Mouse (Mus musculus) left cerebral cortex, adult 11 months (tissue): ENCODE data around the gene Jarid2.

Experiments used
- DNase-seq: peaks from one replicate; pipeline ENCODE4 v3.0.0; 2022; ENCODE audit warnings: low spot score

Gene Jarid2

DNA sequence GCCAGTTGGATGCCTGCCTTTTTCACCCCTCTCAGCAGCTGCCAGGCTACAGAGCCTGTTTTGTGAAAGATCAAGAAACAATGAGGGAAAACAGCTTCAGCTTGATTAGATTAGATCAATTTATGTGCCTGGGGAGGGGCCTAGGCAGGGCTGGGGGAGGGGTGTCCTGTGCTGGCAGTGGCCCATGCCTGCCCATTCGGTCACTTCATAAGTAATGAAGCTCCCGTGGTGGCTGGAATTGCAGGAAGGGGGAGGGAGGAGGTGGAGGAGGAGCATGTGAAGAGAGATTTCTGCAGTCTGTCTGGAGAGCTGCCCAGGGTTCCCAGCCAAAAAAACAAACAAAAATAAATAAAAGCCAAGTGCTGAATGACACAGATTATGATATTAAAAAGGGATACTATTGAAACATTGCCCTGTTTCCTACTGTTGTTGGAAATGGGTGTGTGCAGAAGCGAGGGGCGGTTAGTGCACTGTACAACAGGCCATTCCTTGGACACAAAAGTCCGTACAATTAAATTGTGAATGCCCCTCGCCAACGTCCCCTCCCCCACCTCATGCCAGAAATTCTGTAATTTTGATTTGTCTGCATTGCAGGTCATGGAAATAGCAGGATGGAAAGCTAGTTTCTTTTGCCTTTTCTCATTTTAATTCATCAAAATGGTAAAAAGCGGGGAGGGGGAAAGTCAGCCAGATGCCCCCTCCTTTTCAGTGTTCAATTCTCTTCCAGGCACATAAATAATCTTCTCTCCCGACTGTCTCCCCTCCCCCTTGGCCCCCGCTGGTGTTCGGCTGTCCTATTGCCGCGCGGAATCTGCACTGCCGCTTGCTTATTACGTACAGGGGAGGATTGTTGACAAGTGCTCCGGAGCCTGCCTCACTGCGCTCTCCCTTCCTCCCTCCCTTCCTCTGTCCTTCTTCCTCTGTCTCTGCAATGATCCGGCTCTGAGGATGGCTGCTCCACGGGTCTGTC is 110.9 kb downstream of the Jarid2 start:
- peak; percentile 56 for DNase-seq

DNA sequence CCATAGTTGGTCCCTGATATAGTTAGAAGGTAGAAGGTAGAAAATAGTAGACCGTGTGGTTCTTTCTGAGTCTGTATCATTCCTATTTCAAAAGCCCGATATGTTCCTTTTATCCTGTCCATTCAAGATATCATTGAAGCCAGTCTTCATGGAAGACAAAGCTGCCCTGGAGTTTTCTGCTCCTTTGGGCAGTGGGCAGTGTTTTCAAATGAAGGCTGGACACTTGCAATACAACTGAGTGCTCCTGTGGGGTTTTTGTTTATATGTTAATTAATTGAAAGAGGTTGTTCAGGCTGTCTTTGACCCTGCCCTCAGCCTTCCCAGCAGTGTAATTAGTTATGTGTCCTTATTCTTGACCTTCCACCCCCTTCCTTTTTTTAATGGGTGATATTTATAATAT is 122.2 kb downstream of the Jarid2 start:
- no peak for DNase-seq

DNA sequence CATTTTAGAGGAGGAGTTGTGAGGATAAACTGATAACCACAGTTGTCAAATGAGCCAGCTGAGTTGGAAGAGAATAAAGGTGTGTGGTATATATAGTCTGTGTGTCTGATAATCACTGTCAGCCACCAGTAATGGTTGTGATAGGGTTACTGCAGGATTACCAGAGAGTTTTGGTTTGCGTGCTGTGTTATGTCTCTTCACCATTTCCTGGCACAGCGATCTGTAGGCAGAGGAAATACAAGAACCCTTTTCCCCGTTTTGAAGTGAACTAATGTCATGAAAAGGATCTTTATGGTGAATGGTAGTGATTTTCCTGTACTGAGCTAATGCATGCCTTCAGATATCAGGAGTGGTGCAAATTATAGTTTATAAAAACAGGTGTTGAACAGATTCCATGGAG is 122.8 kb downstream of the Jarid2 start:
- DNase-seq: no peak

DNA sequence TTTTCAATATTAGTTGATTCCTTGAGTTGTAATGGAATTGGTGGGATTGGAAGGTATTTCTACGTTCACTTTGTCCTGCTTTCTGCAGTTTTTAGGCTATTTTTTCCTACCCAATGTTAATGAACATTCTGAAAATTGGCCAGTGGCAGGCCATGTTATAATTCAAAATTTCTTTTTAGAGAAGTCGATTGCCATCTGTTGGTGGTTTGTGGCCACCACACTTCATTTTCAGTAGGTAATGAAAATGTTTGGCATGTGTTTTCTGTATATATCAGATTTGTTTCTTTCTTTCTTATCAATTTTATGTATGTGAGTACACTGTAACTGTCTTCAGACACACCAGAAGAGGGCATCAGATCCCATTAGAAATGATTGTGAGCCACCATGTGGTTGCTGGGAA is 136.3 kb downstream of the Jarid2 start:
- DNase-seq: no peak

- peak; percentile 45 for DNase-seq
Observed at GRCm38 (mm10) chr13:44868037-44868650, 138.9 kb downstream of the Jarid2 start.

- DNase-seq: peak; percentile 89
Observed at GRCm38 (mm10) chr13:44869418-44870119, 140.3 kb downstream of the Jarid2 start.

DNA sequence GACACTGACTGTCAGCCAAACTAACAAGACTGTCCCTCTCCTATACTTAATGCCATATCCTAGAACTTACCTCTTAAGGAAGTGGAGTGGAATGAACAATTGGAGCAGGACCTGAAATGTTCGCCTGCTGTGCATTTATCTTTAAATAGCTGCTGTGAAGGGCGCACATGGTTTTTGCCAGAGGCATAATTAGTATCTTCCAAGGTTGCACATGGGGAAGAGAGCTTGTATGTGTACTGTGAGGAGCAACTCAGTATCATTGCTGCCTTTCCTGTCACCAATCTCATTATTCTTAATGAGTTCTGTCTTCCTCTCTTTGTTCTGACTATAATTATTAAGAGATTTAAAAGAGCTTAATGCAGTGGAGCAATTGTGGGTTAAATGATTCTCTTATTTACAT is 147.5 kb downstream of the Jarid2 start:
- DNase-seq: no peak

DNA sequence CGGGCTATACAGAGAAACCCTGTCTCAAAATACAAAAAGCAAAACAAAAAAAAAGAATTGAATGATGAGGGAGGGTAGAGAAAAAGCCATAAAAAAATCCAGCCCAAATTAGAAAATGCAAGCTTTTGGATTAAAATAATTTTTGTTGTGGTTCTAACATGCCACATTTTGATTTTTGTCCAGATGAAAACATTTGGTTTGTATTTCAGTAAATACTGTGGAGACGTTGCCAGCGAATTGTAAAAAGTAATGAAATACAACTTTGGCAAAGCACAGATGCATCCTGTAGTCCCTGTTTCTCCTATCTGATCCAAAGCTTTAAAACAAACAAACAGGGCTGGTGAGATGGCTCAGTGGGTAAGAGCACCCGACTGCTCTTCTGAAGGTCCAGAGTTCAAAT is 151.7 kb downstream of the Jarid2 start:
- no peak for DNase-seq

GRCm38 (mm10) chr13:44886221-44886620 is 156.9 kb downstream of the Jarid2 start:
- DNase-seq: no peak

DNA sequence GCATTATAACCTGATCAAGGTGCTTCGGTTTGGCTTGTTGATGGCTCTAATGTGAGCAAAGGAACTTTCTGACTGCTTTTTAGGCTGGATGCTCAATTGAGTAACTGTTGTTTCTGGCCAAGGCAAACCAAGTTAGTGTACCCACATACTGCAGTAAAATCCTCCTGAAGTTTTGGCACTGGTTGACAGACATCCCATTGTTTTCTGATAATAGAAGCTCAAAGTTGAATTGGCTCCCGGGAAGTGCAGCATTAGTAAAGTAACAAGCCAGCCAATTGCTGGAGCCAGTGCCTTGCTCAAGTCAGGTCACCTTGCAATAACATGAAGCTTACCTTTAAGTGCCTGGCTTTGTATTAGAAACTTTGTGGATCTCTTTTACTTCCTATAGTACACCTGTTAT is 161.3 kb downstream of the Jarid2 start:
- no peak for DNase-seq

DNA sequence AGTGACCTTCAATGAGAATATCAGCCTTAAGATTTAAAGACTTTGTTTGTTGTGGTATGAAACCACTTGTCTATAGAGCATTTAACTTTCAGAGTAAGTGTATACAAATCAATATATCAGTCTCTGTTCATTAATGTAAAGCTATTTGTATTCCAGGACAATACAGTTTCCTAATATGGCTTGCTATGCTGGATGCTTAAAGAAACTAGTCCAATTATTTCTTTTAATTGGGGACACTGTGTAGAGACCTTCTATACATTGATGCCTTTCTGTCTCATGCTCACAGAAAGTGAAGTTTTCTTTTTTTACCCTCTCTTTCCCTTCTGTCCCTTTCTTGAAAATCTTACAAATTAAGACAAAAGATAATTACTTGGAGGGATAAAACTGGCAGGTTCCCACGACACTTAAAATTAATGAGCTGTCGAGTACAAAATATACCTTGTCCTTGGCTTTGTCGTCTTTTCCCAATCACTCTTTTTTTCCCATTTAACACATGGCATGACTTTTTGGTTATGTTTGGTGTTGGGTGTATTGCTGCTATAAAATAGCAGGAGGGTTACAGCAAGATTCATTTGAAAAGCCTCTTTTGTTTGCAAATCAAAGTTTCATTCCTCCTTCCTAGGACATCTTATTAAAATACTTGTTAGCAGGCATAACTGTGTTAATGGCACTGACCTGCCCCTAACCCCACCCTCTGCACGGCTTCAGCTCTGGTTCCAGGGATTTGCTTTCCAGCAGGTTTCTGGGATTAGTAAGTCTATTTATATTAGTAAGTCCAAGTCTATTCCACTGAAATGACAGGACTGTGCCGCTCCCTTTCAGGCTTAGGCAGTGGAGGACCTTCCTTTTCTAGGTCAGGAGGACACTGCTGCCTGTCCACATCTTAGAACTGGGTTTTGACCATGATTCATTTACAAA is 162.8 kb downstream of the Jarid2 start:
- DNase-seq: no peak

GRCm38 (mm10) chr13:44896211-44896610 is 166.9 kb downstream of the Jarid2 start:
- no peak for DNase-seq

DNA sequence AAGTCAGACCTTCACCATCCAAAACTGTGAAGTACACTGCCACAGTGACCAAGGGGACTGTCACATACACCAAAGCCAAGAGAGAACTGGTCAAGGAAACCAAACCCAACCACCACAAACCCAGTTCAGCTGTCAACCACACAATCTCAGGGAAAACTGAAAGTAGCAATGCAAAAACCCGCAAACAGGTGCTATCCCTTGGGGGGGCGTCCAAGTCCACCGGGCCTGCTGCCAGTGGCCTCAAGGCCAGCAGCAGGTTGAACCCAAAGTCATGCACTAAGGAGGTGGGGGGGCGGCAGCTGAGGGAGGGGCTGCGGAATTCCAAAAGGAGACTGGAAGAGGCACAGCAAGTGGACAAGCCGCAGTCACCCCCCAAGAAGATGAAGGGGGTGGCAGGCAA is 173.0 kb downstream of the Jarid2 start:
- DNase-seq: no peak

DNA sequence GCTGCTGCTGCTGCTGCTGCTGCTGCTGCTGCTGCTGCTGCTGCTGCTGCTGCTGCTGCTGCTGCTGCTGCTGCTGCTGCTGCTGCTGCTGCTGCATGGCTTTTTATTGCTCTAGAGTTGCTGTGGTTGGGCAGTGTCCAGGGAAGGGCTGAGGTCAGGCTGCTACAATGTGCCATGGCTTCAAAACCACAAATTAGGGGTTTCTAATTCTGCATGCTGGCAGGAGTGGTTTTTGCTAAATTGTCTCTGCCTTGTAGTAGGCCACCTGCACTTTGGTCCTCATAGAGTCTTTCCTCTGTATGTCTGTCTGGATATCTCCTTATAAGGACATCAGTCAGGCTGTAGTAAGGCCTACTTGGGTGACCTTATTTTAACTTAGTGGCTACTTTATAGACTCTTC is 174.1 kb downstream of the Jarid2 start:
- no peak for DNase-seq

- DNase-seq: no peak
Observed at GRCm38 (mm10) chr13:44904271-44904670, 175.0 kb downstream of the Jarid2 start.

- DNase-seq: no peak
Observed at GRCm38 (mm10) chr13:44906141-44906540, 176.9 kb downstream of the Jarid2 start.

DNA sequence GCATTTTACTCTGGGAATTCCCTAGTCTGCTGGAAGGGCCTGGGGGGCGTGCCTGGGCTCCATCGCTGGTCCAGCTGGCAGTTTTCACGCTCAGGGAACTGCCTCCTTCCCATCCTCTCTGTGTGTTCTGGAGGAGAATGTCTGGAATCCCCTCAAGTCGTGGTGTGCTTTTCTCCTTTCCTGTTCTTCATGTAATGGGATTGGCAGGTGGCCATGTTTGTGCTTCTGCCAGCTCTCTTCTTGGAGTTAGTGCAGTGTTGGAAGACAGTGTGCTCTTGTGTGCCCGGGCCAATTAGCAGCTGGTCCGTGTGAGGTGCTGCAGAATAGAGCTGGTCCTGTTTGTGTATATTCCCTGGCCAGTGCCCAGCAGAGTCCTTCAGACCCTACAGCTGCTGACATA is 178.4 kb downstream of the Jarid2 start:
- peak; percentile 84 for DNase-seq

DNA sequence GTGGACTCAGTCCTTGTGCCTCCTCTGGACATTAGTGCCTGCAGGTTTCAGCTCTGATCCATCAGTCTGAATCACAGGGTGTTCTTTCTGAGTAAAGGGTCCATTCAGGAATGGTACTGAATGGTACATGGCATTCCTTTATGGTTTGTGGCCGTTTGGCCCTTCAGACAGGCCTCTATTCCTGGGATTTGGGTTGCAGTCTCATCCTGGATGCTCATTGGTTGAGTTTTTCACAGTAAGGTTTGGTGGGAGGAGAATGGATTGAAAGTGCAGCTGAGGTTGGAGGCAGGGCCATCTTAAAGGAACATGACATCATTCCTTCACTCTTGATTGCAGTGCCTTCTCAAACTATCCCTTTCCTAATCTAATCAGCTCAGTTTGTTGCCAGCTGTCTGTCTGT is 179.5 kb downstream of the Jarid2 start:
- no peak for DNase-seq

DNA sequence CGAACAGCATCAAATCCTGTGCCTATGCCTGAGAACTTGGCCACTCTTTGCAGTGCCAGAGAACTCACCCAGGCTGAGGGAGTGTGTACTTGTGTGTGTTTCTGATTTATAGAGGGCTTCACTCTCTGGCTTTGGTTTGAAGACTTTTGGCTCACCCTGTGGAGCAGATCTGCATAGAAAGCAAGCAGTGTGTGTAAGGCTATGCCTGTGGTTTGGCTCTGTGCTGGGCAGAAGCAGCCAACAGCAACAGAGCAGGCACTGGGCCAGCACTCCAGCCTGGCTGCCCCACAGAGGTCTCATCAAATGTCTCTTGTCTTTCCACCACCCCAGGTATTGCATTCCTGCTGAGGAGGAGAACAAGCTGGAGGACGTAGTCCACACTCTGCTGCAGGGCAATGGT is 183.6 kb downstream of the Jarid2 start:
- DNase-seq: no peak

GRCm38 (mm10) chr13:44913560-44913959 is 184.3 kb downstream of the Jarid2 start:
- DNase-seq: no peak

- DNase-seq: no peak
Observed at GRCm38 (mm10) chr13:44915382-44915781, 186.1 kb downstream of the Jarid2 start.

DNA sequence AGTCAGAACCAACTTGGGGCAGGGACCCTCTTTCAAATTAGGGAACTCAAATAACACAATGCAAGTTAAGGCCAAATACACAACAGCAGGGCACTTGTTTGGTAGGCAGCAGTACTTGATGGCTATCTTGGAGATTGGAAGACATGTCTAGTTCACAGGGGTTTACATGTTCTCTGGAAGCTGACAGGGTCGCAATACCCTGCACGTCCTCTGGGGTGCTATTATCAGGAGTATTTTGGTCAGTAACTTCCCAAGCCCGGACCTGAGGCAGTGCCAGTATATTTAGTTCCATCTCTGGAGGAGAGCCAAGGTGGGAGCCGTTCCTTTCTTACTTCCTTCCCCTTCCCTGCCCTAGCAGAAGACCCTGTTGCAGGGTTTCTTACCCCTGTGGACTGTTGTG is 186.7 kb downstream of the Jarid2 start:
- DNase-seq: no peak
